Mouse (Mus musculus): Measurements from ENCODE around the gene Narfl. TPM values are rescaled to one million over a fixed set of nuclear protein-coding genes. Genes with fewer than 3 reads are reported as not detected.

Gene Narfl
- polyA plus RNA-seq, 1 experiment from 2014 or later = 15.3 TPM

- Histone ChIP-seq H3K4me1 (ENCODE audit: insufficient read depth) (peaks cover 12% of the 10 kb centered on the region; the same call in 1 of the 2 replicates), H3K4me2 (ENCODE audit: low read depth, low read length) (no peak overlapping the region), H3K27me3 (ENCODE audit: insufficient read depth, low read length) (peaks cover 66% of the 10 kb centered on the region), H3K27ac (ENCODE audit: low read depth) (no peak overlapping the region), H3K4me3 (ENCODE audit: low read depth, low read length) (no peak overlapping the region), H3K36me3 (replicated peaks; ENCODE audit: insufficient read depth, low read length) (no peaks in the 10 kb centered on the region), H3K9me3 (ENCODE audit: low read length) (no peaks in the 10 kb centered on the region), H3K9ac (replicated peaks) (no peak overlapping the region)
- ATAC-seq (peak; percentile 72), DNase-seq (peak; percentile 90)
- TF ChIP-seq CTCF (IDR thresholded peaks at IDR 0.05; ENCODE audit: low read depth) (peak; percentile 62), EP300 (IDR thresholded peaks at IDR 0.05; ENCODE audit: low read depth) (no peak)
- WGBS (ENCODE audit: insufficient replicate concordance) = 6% methylated on average over 20 of the region's 20 CpGs
Measured at GRCm38 (mm10) chr17:25813471-25813870, 39.9 kb downstream of the Narfl start.

GRCm38 (mm10) chr17:25817662-25818061 is 44.1 kb downstream of the Narfl start:
- H3K4me2 ChIP-seq (ENCODE audit: low read depth, low read length) = no peak overlapping the region
- H3K4me1 ChIP-seq (ENCODE audit: insufficient read depth) = peaks cover under 1% of the 10 kb centered on the region; the same call in 1 of the 2 replicates
- no peak overlapping the region for H3K9ac ChIP-seq (replicated peaks)
- H3K27ac ChIP-seq (ENCODE audit: low read depth) = no peak overlapping the region
- no peaks in the 10 kb centered on the region for H3K9me3 ChIP-seq (ENCODE audit: low read length)
- TF ChIP-seq CTCF (IDR thresholded peaks at IDR 0.05; ENCODE audit: low read depth) (no peak), EP300 (IDR thresholded peaks at IDR 0.05; ENCODE audit: low read depth) (no peak)
- DNase-seq (no peak), ATAC-seq (no peak)
- no peaks in the 10 kb centered on the region for H3K36me3 ChIP-seq (replicated peaks; ENCODE audit: insufficient read depth, low read length)
- H3K4me3 ChIP-seq (ENCODE audit: low read depth, low read length) = no peak overlapping the region
- WGBS (ENCODE audit: insufficient replicate concordance) = 70% methylated on average over 11 of the region's 11 CpGs
- peaks cover 56% of the 10 kb centered on the region for H3K27me3 ChIP-seq (ENCODE audit: insufficient read depth, low read length)

GRCm38 (mm10) chr17:25818851-25819780 is 45.5 kb downstream of the Narfl start:
- H3K4me2 ChIP-seq (ENCODE audit: low read depth, low read length) = no peak overlapping the region
- H3K9ac ChIP-seq (replicated peaks) = no peak overlapping the region
- DNase-seq = peak; percentile 29
- no peak overlapping the region for H3K4me3 ChIP-seq (ENCODE audit: low read depth, low read length)
- peaks cover 45% of the 10 kb centered on the region for H3K27me3 ChIP-seq (ENCODE audit: insufficient read depth, low read length)
- ATAC-seq = peak; percentile 54
- no peak overlapping the region for H3K27ac ChIP-seq (ENCODE audit: low read depth)
- TF ChIP-seq EP300 (IDR thresholded peaks at IDR 0.05; ENCODE audit: low read depth) (no peak), CTCF (IDR thresholded peaks at IDR 0.05; ENCODE audit: low read depth) (no peak)
- WGBS (ENCODE audit: insufficient replicate concordance) = 8% methylated on average over 45 of the region's 46 CpGs
- H3K36me3 ChIP-seq (replicated peaks; ENCODE audit: insufficient read depth, low read length) = no peaks in the 10 kb centered on the region
- H3K9me3 ChIP-seq (ENCODE audit: low read length) = no peaks in the 10 kb centered on the region
- H3K4me1 ChIP-seq (ENCODE audit: insufficient read depth) = peaks cover 8% of the 10 kb centered on the region

- no peaks in the 10 kb centered on the region for H3K9me3 ChIP-seq (ENCODE audit: low read length)
Measured at GRCm38 (mm10) chr17:25823452-25823851, 49.9 kb downstream of the Narfl start, which contains the start of gene Wdr24. Wdr24 (plus strand) TSS chr17:25823627.

GRCm38 (mm10) chr17:25824362-25825142 is 51.0 kb downstream of the Narfl start:
- Histone ChIP-seq H3K9ac (replicated peaks) (peak overlapping the region; percentile 71), H3K4me2 (ENCODE audit: low read depth, low read length) (peak overlapping the region; percentile 92), H3K9me3 (ENCODE audit: low read length) (no peaks in the 10 kb centered on the region), H3K27ac (ENCODE audit: low read depth) (no peak overlapping the region), H3K36me3 (replicated peaks; ENCODE audit: insufficient read depth, low read length) (peaks cover 13% of the 10 kb centered on the region), H3K27me3 (ENCODE audit: insufficient read depth, low read length) (peaks cover 13% of the 10 kb centered on the region), H3K4me3 (ENCODE audit: low read depth, low read length) (peak overlapping the region; percentile 74), H3K4me1 (ENCODE audit: insufficient read depth) (peaks cover 29% of the 10 kb centered on the region)
- WGBS (ENCODE audit: insufficient replicate concordance) = 66% methylated on average over 17 of the region's 17 CpGs
- no peak for TF ChIP-seq EP300 (IDR thresholded peaks at IDR 0.05; ENCODE audit: low read depth)
- no peak for TF ChIP-seq CTCF (IDR thresholded peaks at IDR 0.05; ENCODE audit: low read depth)
- no peak for ATAC-seq
- no peak for DNase-seq

More at GRCm38 (mm10) chr17:25823452-25823851, 49.9 kb downstream of the Narfl start, which contains the start of gene Wdr24:
- Histone ChIP-seq H3K9ac (replicated peaks) (peak within 1 kb of the TSS; percentile 71), H3K4me3 (ENCODE audit: low read depth, low read length) (peak within 1 kb of the TSS; percentile 74), H3K4me1 (ENCODE audit: insufficient read depth) (peaks cover 22% of the 10 kb centered on the region), H3K4me2 (ENCODE audit: low read depth, low read length) (peak within 1 kb of the TSS; percentile 92), H3K36me3 (replicated peaks; ENCODE audit: insufficient read depth, low read length) (peaks cover 13% of the 10 kb centered on the region), H3K27ac (ENCODE audit: low read depth) (peak within 1 kb of the TSS; percentile 62), H3K27me3 (ENCODE audit: insufficient read depth, low read length) (peaks cover 24% of the 10 kb centered on the region)
- TF ChIP-seq CTCF (IDR thresholded peaks at IDR 0.05; ENCODE audit: low read depth) (peak; percentile 7; the same call in 1 of the 2 replicates), EP300 (IDR thresholded peaks at IDR 0.05; ENCODE audit: low read depth) (peak; percentile 44; the same call in 1 of the 2 replicates)
- WGBS (ENCODE audit: insufficient replicate concordance) = under 1% methylated on average over 18 of the region's 18 CpGs
- DNase-seq (peak; percentile 80), ATAC-seq (peak; percentile 79)

Data from liver, postnatal 0 days (tissue).